Mouse (Mus musculus) yolk sac, embryonic 10.5 days (tissue): Measurements from ENCODE around the gene Nbdy.

ENCODE experiments used
- DNase-seq: peaks from one replicate; pipeline ENCODE4 v3.0.0-alpha.2; 2017; ENCODE audit warnings: low spot score

Gene Nbdy

DNA sequence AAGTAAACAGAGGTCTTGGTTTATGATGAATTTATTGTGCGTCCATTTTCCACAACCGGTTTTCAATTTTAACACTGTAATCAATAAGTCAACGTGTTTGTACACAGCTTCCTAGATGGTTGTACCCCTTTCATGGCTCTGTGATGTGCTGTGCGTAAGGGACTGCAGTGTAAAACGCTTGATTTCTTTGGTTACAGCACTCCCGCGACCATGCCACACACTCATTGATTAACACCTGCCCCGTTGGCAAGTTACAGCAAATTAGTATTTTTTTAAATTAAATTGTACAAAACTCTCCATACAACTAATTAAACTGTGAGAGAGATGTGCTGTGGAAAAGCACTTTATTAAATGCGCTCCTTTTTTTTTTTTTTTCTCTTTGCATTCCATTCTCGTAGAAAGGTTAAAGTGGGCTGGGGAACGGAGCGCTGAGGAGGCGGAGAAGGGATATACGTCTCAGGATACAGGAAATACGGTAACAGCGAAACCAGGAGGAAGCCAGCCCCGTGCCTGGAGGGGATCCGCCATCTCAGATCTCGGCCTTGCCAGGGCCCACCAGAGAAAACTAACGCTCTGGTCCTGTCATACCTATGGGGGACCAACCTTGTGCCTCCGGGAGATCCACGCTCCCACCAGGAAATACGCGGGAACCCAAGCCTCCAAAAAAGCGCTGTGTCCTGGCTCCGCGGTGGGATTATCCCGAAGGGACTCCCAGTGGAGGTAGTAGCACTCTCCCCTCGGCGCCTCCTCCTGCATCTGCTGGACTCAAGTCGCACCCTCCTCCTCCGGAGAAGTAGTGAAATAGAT lies at the start of gene Nbdy:
Gene Nbdy (plus strand): TSS at position 481 of the 807 bp plus-strand sequence.
- peak; percentile 72 for DNase-seq

DNA sequence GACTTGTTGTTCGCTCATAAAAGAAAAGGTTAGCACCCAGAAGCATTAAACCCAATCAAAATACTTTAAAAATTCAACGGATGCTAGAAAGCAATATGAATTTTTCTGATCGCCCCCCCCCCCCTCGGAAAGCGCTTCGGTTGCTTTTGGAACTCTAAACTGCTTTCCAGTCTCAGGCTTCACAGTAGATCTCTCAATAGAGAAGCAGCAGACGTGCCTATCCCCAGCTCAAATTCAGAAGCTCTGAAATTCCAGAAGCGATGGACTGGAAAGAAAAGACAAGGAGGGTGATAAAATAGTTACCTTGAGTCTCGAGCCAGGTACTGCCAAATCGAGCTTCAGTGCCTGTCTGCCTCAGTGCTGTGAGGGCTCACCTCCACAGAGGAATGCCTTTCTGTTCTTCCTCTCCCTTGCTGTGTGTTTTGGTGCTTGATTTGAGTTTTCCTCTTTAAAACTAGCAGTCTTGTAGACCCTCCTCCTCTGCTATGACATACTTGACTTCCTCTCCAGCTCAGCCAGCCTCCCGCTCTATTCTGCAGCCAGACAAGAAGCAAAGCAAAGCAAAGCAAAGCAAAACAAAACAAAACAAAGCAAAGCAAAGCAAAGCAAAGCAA lies 27.5 kb upstream of the Nbdy start, which contains the start of gene Kctd12b:
Gene Kctd12b (minus strand): TSS at position 610 of the 614 bp plus-strand sequence.
- DNase-seq: peak; percentile 9

DNA sequence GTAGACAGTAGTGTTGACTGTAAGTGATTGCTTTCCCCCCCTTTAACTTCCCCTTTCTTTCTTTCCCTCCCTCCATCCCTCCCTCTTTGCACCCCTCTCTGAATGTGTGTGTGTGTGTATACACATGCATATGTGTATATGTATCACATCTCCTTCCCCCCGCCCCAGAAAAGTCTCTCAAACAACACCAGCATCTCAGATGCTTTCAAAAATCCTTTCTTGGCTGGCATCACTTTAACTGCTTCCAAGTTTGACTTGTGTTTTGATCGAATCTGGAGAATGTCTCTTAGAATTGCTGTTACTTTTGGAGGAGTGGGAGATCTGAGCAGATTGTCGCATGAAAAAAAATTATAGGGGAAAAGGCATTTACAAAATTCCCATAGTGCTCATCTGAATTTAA lies 22.9 kb upstream of the Nbdy start:
- DNase-seq: no peak

DNA sequence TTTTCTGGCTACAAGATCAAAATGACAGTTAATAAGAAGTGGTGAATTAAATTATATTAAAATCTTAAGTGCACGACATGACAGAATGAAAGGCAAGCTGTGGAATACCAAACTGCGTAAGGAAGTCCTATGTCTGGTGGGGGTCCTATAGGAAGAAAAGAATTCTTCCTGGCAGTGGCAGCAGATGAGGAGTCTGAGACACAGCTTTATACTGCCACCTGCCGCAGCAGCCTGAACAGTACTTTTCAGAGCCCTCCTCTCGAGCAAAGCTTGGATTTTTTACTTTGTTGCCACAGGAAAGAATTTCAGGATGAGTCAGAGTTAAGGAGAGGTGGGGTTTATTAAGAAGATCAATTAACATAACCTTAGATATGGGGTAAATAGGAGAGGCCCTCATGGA lies 15.7 kb upstream of the Nbdy start:
- DNase-seq: no peak

DNA sequence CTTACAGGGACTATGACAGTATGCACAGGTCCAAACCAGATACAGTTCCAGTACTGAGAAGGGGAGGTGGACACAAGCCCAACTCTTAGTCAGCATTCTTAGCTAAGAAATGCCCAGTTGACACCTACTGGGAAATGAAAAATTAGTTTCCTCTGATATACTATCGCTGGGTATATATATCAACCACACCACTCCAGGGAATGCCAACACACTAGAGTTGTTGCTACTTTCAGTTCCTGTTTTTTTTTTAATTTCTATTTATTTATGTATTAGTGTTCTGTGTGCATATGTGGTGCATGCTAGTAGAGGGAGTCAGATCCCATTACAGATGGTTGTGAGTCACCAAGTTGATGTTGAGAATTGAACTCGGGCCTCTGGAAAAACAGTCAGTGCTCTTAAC lies 6.7 kb upstream of the Nbdy start:
- no peak for DNase-seq

DNA sequence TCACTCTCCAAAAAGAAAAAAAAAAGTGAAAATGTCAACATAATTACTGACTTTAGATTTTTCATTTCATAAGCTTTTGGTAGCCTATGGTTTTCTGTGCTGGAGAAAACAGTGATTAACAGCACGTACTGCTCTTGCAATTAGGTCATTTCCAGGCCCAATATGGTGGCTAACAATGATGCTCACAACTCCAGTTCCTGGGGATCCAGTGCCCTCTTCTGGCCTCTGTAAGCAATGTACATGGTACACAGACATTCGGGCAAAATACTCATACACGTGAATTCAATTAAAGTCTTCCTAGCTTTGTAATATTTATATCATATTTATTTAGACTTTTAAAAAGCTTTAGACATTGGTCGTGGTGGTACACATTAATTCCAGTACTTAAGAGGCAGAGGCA lies 3.8 kb upstream of the Nbdy start:
- DNase-seq: no peak

DNA sequence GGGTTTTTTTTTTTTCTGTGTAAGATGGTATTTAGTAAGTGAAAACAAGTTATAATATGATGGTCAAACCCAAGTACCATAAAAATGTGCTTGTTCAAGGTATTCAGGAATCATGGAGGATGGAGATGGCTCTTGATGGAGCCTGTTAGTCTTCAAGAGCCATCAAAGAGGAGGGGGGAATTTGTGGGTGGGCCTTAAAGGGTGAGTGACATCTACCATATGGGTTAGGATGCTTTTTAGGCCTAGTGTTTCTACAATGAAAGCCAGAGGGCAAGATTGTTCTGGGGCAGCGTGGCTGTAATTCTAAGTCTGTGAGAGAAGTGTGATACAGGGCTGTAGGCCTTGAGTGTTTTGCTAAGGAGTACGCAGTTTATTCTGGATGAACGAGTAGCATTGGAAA lies 1.0 kb downstream of the Nbdy start:
- peak; percentile 9 for DNase-seq

DNA sequence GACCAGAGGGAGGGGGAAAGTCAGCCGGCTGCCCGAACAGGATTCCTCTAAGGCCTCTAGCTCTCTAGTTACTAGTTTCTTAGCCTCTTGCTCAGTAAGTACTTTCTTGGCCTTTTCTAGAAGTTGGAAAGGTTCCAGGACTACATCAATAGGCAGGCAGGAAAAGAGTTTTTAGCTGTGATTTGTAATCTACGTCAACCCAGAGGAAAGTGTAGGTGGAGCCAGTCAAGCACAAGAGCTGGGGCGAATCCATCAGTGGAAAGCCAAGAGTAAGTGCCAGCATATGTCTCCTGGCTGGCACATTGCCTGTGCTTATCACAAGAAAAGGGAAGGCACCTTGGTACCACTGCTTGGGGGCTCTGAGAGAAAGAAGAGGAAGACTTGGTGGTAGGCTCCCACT lies 12.3 kb downstream of the Nbdy start:
- no peak for DNase-seq

DNA sequence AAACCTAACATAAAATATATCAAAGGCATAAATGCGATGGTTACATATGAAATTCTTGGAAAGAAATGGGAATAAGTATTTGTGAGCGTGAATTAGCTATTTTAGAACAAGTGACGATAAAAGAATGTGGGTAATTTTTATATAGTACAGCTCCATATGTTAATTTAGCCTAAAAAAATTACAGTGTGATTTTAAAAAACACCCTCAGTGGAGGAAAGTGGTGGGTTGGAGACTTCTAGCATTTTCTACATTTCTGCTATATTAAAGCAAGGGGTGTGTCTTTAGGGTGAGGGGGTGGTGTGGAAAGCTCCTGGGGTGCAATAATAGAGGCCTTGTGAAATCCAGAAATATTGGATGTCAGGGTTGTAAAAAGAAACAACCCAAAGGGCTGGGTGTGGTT lies 19.1 kb downstream of the Nbdy start:
- DNase-seq: no peak

DNA sequence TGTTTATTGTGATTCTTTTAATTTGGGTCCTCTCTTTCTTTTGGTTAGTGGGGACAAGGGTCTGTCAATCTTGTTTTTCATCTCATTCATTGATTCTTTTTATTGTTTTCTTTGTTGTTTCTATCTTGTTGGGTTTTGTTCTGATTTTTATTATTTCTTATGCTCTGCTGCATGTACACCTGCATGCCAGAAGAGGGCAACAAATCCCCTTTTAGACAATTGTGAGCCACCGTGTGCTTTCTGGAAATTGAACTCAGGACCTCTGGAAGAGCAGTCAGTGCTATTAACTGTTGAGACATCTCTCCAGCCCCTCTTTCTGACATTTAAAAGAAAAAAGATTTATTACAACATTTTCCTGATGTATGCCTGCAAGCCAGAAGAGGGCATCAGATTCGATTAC lies 25.8 kb downstream of the Nbdy start:
- no peak for DNase-seq
